Mouse (Mus musculus) intestine, embryonic 16.5 days (tissue): ENCODE data around the gene Btbd3. TPM values are rescaled to one million over a fixed set of nuclear protein-coding genes. Genes with fewer than 3 reads are reported as not detected.
"Not testable (repeated sequence)": the region's sequence is repeated elsewhere in the genome, so short reads cannot be mapped to it uniquely, and the experiment has no call there.

Experiments used
- ATAC-seq: fragments of 200-750 bp; cut with Nextera tagmentation; 2 replicates; pipeline ENCODE4 v1.8.0; 2017; ENCODE audit warnings: moderate TSS enrichment, moderate library complexity
- H3K27ac ChIP-seq: fragments of 300-500 bp; sonication (generic); 2 replicates; pipeline ENCODE4 v1.5.1; 2014; ENCODE audit warnings: mild to moderate bottlenecking, low read length
- H3K27me3 ChIP-seq: fragments of 300-500 bp; sonication (generic); replicated peaks from 2 replicates; pipeline ENCODE4 v1.6.1; 2014; ENCODE audit warnings: low read length, control low read depth, mixed read lengths; ENCODE audit not compliant: control insufficient read depth, insufficient read depth
- H3K36me3 ChIP-seq: fragments of 300-500 bp; sonication (generic); 2 replicates; pipeline ENCODE4 v1.6.1; 2014; ENCODE audit warnings: low read length, control low read depth; ENCODE audit not compliant: control insufficient read depth, insufficient read depth
- H3K4me1 ChIP-seq: fragments of 300-500 bp; sonication (generic); 2 replicates; pipeline ENCODE4 v1.6.1; 2014; ENCODE audit warnings: low read length, control low read depth, mixed read lengths; ENCODE audit not compliant: control insufficient read depth, insufficient read depth
- H3K4me2 ChIP-seq: fragments of 300-500 bp; sonication (generic); 2 replicates; pipeline ENCODE4 v1.6.1; 2014; ENCODE audit warnings: low read depth, low read length, control low read depth
- H3K4me3 ChIP-seq: fragments of 300-500 bp; sonication (generic); 2 replicates; pipeline ENCODE4 v1.5.1; 2014; ENCODE audit warnings: mild to moderate bottlenecking, low read length
- H3K9ac ChIP-seq: fragments of 300-500 bp; sonication (generic); 2 replicates; pipeline ENCODE4 v1.6.1; 2014; ENCODE audit warnings: low read depth, low read length
- H3K9me3 ChIP-seq: fragments of 300-500 bp; sonication (generic); 2 replicates; pipeline ENCODE4 v1.6.1; 2016; ENCODE audit warnings: low read length, control low read depth; ENCODE audit not compliant: control insufficient read depth
- WGBS: fragments of 180-500 bp; shearing (Covaris S2); extraction: QIAGEN DNeasy Blood & Tissue Kit; methylation state at CpG from one replicate; pipeline ENCODE4 v1.1.7; 2014; 5-methylcytosine and 5-hydroxymethylcytosine counted together
- polyA plus RNA-seq: library from polyadenylated mRNA; unstranded; fragments of >200 nt; fragmentation: Nextera tagmentation; extraction: Ambion mirVana; gene quantifications from 2 replicates; pipeline ENCODE4 v1.2.1, GENCODE M21; 2015

Gene Btbd3
- polyA plus RNA-seq, 1 experiment from 2014 or later, result 17.9 TPM

DNA sequence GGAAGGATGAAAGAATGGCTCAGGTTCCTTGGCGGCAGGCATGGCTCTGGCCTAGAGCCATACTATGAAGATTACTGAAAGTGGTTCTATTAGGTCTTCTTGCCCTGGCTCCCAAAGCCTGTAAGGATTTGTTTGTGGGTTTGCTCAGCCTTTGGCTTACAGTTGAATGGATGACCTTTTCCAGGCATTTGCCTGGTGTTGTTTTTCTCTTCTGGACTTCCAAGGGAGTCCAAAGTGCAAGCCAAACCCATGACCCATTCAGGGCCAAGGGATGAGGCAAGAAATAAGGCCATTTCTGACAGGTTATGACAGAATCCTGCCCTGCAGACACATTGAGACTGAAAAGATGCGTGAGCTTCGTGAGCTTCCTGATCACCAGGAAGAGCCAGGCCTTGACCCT, 37.9 kb downstream of the Btbd3 start:
- WGBS, result 82% methylated on average over 3 of the region's 3 CpGs
- Histone ChIP-seq H3K9me3 (no peaks in the 10 kb centered on the region), H3K4me2 (no peak overlapping the region), H3K9ac (no peak overlapping the region), H3K4me1 (no peaks in the 10 kb centered on the region), H3K27me3 (no peaks in the 10 kb centered on the region), H3K4me3 (no peak overlapping the region), H3K27ac (no peak overlapping the region), H3K36me3 (no peaks in the 10 kb centered on the region)
- ATAC-seq, result no peak

DNA sequence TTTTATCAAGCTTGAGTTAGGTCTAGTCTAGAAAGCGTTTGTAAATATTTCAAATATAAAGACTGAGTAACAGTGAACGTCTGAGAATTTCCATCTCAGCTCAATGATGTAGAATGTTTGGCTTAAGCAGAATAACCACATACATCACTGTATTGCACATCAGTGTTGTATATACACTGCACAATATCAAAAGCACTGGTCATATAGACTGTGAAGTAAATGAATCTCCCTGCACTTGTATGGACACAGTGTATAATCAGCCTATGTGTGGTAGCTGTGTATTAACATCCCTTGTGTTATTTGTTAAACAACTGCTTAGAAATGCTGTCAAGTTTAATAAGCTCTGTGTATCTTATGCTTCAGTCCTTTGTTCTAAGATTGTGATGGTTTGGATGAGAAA, 49.9 kb downstream of the Btbd3 start:
- WGBS, result 59% methylated on average over 2 of the region's 2 CpGs
- Histone ChIP-seq H3K9me3 (no peaks in the 10 kb centered on the region), H3K9ac (no peak overlapping the region), H3K4me3 (no peak overlapping the region), H3K27ac (no peak overlapping the region), H3K4me1 (no peaks in the 10 kb centered on the region), H3K27me3 (no peaks in the 10 kb centered on the region), H3K4me2 (no peak overlapping the region), H3K36me3 (no peaks in the 10 kb centered on the region)
- ATAC-seq, result no peak

GRCm38 (mm10) chr2:138315644-138316043, 59.3 kb downstream of the Btbd3 start:
- Histone ChIP-seq H3K4me3 (no peak overlapping the region), H3K27me3 (no peaks in the 10 kb centered on the region), H3K4me1 (no peaks in the 10 kb centered on the region), H3K9me3 (no peaks in the 10 kb centered on the region), H3K36me3 (no peaks in the 10 kb centered on the region), H3K9ac (no peak overlapping the region), H3K4me2 (no peak overlapping the region), H3K27ac (no peak overlapping the region)
- 50% methylated on average over 7 of the region's 7 CpGs for WGBS
- ATAC-seq, result no peak

- H3K27me3 ChIP-seq, result no peaks in the 10 kb centered on the region
- no peak overlapping the region for H3K9ac ChIP-seq
- H3K9me3 ChIP-seq, result no peaks in the 10 kb centered on the region
- no peak overlapping the region for H3K27ac ChIP-seq
- H3K4me3 ChIP-seq, result no peak overlapping the region
- no peaks in the 10 kb centered on the region for H3K36me3 ChIP-seq
- no peaks in the 10 kb centered on the region for H3K4me1 ChIP-seq
- no peak for ATAC-seq
- H3K4me2 ChIP-seq, result no peak overlapping the region
These were observed 64.0 kb downstream of the Btbd3 start for GRCm38 (mm10) chr2:138320408-138320807.

GRCm38 (mm10) chr2:138321041-138321481, 64.7 kb downstream of the Btbd3 start:
- Histone ChIP-seq H3K9ac (no peak overlapping the region), H3K36me3 (no peaks in the 10 kb centered on the region), H3K4me3 (no peak overlapping the region), H3K27ac (no peak overlapping the region), H3K9me3 (no peaks in the 10 kb centered on the region), H3K27me3 (no peaks in the 10 kb centered on the region), H3K4me1 (no peaks in the 10 kb centered on the region), H3K4me2 (no peak overlapping the region)
- no peak for ATAC-seq
- WGBS, result 81% methylated on average over 4 of the region's 4 CpGs

- H3K27ac ChIP-seq, result no peak overlapping the region
These were observed 66.1 kb downstream of the Btbd3 start for GRCm38 (mm10) chr2:138322270-138323114.

DNA sequence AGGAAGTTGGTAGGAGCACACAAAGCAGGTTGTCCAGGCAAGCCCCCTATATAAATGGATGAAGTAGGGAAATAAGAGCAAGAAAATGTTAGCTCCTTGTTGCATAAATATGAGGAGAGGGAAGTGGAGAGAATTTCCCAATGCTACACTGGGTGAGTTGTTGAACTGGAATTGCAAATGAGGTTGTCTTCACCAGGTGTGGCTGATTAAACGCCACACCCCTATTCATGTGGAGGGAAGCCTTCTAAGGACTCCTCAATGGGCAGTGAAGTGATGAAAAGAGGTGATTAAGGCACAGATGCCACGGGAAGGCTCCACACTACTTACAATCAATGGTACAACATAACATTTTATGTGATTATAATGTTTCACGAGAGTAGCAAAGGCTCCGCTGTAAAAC, 70.0 kb downstream of the Btbd3 start:
- no peak overlapping the region for H3K4me3 ChIP-seq
- WGBS, result 69% methylated on average over 4 of the region's 4 CpGs
- H3K4me1 ChIP-seq, result no peaks in the 10 kb centered on the region
- H3K9me3 ChIP-seq, result no peaks in the 10 kb centered on the region
- no peaks in the 10 kb centered on the region for H3K36me3 ChIP-seq
- no peaks in the 10 kb centered on the region for H3K27me3 ChIP-seq
- H3K9ac ChIP-seq, result no peak overlapping the region
- ATAC-seq, result no peak
- no peak overlapping the region for H3K4me2 ChIP-seq
- H3K27ac ChIP-seq, result no peak overlapping the region

More at GRCm38 (mm10) chr2:138322270-138323114, 66.1 kb downstream of the Btbd3 start:
- H3K4me3 ChIP-seq, result no peak overlapping the region
- H3K27me3 ChIP-seq, result no peaks in the 10 kb centered on the region
- no peak overlapping the region for H3K9ac ChIP-seq
- WGBS, result 79% methylated on average over 16 of the region's 16 CpGs
- H3K9me3 ChIP-seq, result no peaks in the 10 kb centered on the region
- no peak for ATAC-seq
- no peaks in the 10 kb centered on the region for H3K4me1 ChIP-seq
- no peaks in the 10 kb centered on the region for H3K36me3 ChIP-seq
- H3K4me2 ChIP-seq, result no peak overlapping the region

- ATAC-seq, H3K9ac ChIP-seq: not testable (repeated sequence)
These were observed 77.8 kb downstream of the Btbd3 start for GRCm38 (mm10) chr2:138334198-138334597.

GRCm38 (mm10) chr2:138337886-138338494, 81.6 kb downstream of the Btbd3 start:
- Histone ChIP-seq H3K4me2 (no peak overlapping the region), H3K9ac (no peak overlapping the region), H3K27me3 (no peaks in the 10 kb centered on the region), H3K4me1 (no peaks in the 10 kb centered on the region), H3K27ac (no peak overlapping the region), H3K36me3 (no peaks in the 10 kb centered on the region), H3K4me3 (no peak overlapping the region), H3K9me3 (no peaks in the 10 kb centered on the region)
- ATAC-seq, result no peak
- WGBS, result 68% methylated on average over 6 of the region's 6 CpGs

More at GRCm38 (mm10) chr2:138334198-138334597, 77.8 kb downstream of the Btbd3 start:
- not testable (repeated sequence) for H3K36me3 ChIP-seq, H3K27me3 ChIP-seq, H3K4me2 ChIP-seq, H3K4me1 ChIP-seq, H3K27ac ChIP-seq, H3K4me3 ChIP-seq, H3K9me3 ChIP-seq
- 66% methylated on average over 2 of the region's 2 CpGs for WGBS
